Mouse (Mus musculus): ENCODE measurements at regions not wholly inside any gene's neighbourhood (a gene's known extent, or its start where the extent isn't known, plus 50 kb on each side); places are given as distances from the start of the nearest gene placed in this dataset.

DNA sequence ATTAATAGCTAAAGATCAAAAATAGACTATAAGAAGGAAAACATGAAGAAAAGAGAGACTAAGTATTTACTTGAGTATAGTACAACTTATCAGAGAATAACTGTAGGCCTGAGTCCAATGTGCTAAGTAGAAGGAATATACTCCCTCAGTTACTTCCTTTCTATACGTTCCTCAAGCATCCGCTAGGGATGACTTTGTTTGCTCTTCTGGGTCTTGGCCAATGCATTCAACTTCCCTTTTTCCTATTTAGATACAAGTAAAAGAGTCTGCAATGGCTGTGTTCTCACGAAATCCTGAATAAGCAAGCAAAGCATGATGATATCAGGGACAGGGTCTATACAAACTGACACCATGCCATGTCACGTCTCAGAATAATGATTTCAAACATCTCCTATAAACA is 135.3 kb upstream of the Klf6 start:
- H3K4me3 ChIP-seq (ENCODE audit: low read depth, low read length) = no peak overlapping the region
- TF ChIP-seq CTCF (IDR thresholded peaks at IDR 0.05; ENCODE audit: low read depth) = no peak
- no peaks in the 10 kb centered on the region for H3K9me3 ChIP-seq (ENCODE audit: low read depth, low read length)
- WGBS = 66% methylated on average over 4 of the region's 4 CpGs
- H3K36me3 ChIP-seq (ENCODE audit: insufficient read depth) = no peaks in the 10 kb centered on the region
- no peak overlapping the region for H3K9ac ChIP-seq
- H3K4me2 ChIP-seq = no peak overlapping the region
- no peaks in the 10 kb centered on the region for H3K27me3 ChIP-seq (ENCODE audit: insufficient read depth, low read length)
- DNase-seq (peak; percentile 24), ATAC-seq (ENCODE audit: insufficient read depth) (no peak)
- no peaks in the 10 kb centered on the region for H3K4me1 ChIP-seq (ENCODE audit: insufficient read depth)
- no peak overlapping the region for H3K27ac ChIP-seq (ENCODE audit: low read depth)

DNA sequence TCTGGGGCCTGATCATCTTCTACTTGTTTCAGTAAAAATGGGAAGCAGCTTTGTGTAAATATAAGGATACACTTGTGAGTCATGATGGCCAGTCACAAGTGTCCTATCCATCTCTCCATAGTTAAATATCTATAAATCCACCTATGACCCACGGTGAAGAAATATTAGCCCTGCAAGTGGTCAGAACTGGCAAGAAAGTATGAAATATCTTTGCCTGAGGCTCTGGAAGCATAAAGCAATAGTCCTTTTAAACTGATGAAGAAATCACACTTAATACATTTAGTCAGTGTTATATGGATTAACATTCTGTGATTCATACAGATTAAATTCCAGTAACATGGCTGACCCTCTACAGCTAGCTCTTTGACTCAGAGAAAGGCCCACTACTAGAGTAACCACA is 134.8 kb upstream of the Klf6 start:
- Histone ChIP-seq H3K36me3 (ENCODE audit: insufficient read depth) (no peaks in the 10 kb centered on the region), H3K4me3 (ENCODE audit: low read depth, low read length) (no peak overlapping the region), H3K9ac (no peak overlapping the region), H3K9me3 (ENCODE audit: low read depth, low read length) (no peaks in the 10 kb centered on the region), H3K27me3 (ENCODE audit: insufficient read depth, low read length) (no peaks in the 10 kb centered on the region), H3K4me1 (ENCODE audit: insufficient read depth) (no peaks in the 10 kb centered on the region), H3K4me2 (no peak overlapping the region), H3K27ac (ENCODE audit: low read depth) (no peak overlapping the region)
- WGBS = 80% methylated on average over 1 of the region's 1 CpGs
- DNase-seq = no peak
- no peak for ATAC-seq (ENCODE audit: insufficient read depth)
- no peak for TF ChIP-seq CTCF (IDR thresholded peaks at IDR 0.05; ENCODE audit: low read depth)

DNA sequence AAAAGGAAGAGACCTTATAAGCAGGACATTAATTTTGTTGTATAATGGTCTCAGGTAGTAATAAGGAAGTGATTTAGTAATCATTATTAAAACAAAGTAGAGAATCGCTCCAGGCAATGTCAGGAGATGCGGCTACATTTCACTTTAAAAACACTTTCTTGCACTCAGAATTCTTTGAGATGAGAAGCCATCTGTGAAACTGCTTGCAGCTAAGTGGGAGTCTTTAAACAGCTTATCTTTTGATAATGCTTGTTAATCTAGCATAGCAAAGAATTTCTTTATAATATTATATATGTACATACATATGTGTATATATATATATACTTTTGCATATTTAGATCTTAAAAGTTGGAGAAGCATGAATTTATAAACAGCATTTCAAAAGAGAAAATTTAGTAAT is 133.1 kb upstream of the Klf6 start:
- ATAC-seq (ENCODE audit: insufficient read depth) (no peak), DNase-seq (no peak)
- no peak overlapping the region for H3K4me3 ChIP-seq (ENCODE audit: low read depth, low read length)
- no peaks in the 10 kb centered on the region for H3K4me1 ChIP-seq (ENCODE audit: insufficient read depth)
- H3K4me2 ChIP-seq = no peak overlapping the region
- no peak for TF ChIP-seq CTCF (IDR thresholded peaks at IDR 0.05; ENCODE audit: low read depth)
- no peaks in the 10 kb centered on the region for H3K27me3 ChIP-seq (ENCODE audit: insufficient read depth, low read length)
- no peaks in the 10 kb centered on the region for H3K9me3 ChIP-seq (ENCODE audit: low read depth, low read length)
- no peaks in the 10 kb centered on the region for H3K36me3 ChIP-seq (ENCODE audit: insufficient read depth)
- 90% methylated on average over 2 of the region's 2 CpGs for WGBS
- no peak overlapping the region for H3K27ac ChIP-seq (ENCODE audit: low read depth)
- no peak overlapping the region for H3K9ac ChIP-seq

DNA sequence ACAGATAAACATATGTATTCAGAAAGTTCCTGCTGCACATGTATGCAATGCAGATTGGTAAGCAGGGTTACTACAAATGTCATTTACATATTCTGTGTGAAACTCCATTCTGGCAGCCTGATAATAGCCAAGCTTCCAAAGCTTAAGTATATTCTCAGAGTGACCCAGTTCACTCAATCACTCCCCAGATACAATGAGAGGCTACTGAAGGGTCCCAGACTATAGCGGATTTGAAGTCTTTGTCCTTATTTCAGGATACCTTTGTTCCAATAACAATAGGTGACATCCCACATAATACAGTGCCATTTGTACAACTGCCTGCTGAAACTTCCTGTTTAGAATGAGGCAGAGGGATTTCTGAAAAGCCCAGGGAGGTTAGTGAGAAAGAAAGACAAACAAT is 132.5 kb upstream of the Klf6 start:
- DNase-seq (no peak), ATAC-seq (ENCODE audit: insufficient read depth) (no peak)
- no peak for TF ChIP-seq CTCF (IDR thresholded peaks at IDR 0.05; ENCODE audit: low read depth)
- Histone ChIP-seq H3K9me3 (ENCODE audit: low read depth, low read length) (no peaks in the 10 kb centered on the region), H3K4me3 (ENCODE audit: low read depth, low read length) (no peak overlapping the region), H3K36me3 (ENCODE audit: insufficient read depth) (no peaks in the 10 kb centered on the region), H3K9ac (no peak overlapping the region), H3K27ac (ENCODE audit: low read depth) (no peak overlapping the region), H3K27me3 (ENCODE audit: insufficient read depth, low read length) (no peaks in the 10 kb centered on the region), H3K4me1 (ENCODE audit: insufficient read depth) (no peaks in the 10 kb centered on the region), H3K4me2 (no peak overlapping the region)
- WGBS = 74% methylated on average over 1 of the region's 1 CpGs

DNA sequence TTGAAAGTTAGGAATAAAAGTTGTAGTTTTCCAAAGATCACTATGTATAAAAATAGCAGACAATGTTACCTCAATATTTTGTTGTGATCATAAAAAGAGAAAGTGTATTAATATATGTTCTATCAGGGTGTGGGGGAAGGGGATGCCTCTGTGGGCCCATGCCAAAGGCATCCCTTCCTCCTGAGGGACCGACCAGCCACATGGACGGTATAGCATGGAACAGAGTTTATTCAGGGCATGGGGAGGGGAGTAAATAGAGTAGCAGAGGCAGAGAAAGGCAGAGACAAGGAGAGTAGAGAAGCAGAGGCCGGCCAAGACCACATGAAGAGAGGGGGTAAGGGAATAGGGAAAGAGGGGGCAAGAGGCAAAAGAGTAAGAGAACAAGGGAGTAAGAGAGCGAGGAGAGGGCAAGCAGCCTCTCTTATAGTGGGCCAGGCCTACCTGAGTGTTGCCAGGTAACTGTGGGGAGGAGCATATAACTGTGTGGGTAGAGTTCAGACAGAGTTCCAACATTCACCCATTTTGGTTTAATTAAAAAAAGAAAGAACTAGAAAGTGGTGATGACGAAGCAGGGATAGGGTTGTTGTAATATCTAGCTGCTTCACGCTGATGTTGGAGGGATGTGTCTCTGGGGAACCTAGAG is 131.7 kb upstream of the Klf6 start:
- H3K27me3 ChIP-seq (ENCODE audit: insufficient read depth, low read length) = no peaks in the 10 kb centered on the region
- no peak overlapping the region for H3K9ac ChIP-seq
- H3K4me2 ChIP-seq = no peak overlapping the region
- H3K27ac ChIP-seq (ENCODE audit: low read depth) = no peak overlapping the region
- no peak for ATAC-seq (ENCODE audit: insufficient read depth)
- H3K4me3 ChIP-seq (ENCODE audit: low read depth, low read length) = no peak overlapping the region
- no peak for DNase-seq
- no peaks in the 10 kb centered on the region for H3K9me3 ChIP-seq (ENCODE audit: low read depth, low read length)
- no peak for TF ChIP-seq CTCF (IDR thresholded peaks at IDR 0.05; ENCODE audit: low read depth)
- WGBS = 78% methylated on average over 6 of the region's 6 CpGs
- H3K4me1 ChIP-seq (ENCODE audit: insufficient read depth) = no peaks in the 10 kb centered on the region
- H3K36me3 ChIP-seq (ENCODE audit: insufficient read depth) = no peaks in the 10 kb centered on the region

DNA sequence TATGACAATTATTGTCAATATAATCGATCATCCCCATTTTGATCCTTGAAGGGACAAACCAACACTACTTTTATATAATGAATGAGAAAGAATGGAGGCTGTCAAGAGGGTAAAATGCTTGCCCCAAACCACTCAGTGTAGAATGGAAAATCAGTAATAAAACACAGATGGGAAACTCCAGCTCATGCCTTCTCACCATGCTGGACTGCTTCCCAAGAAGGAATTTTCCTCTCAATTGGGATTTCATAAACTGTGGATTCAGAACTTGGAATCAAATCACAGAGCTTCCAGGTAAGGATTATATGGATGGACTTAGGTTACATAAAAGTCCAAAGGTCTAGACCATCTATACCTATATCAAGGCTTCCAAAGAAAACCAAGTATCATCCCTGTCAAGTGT is 129.1 kb upstream of the Klf6 start:
- Histone ChIP-seq H3K27ac (ENCODE audit: low read depth) (no peak overlapping the region), H3K4me1 (ENCODE audit: insufficient read depth) (no peaks in the 10 kb centered on the region), H3K9me3 (ENCODE audit: low read depth, low read length) (no peaks in the 10 kb centered on the region), H3K36me3 (ENCODE audit: insufficient read depth) (no peaks in the 10 kb centered on the region), H3K9ac (no peak overlapping the region), H3K4me2 (no peak overlapping the region), H3K27me3 (ENCODE audit: insufficient read depth, low read length) (no peaks in the 10 kb centered on the region), H3K4me3 (ENCODE audit: low read depth, low read length) (no peak overlapping the region)
- no peak for DNase-seq
- 84% methylated on average over 1 of the region's 1 CpGs for WGBS
- ATAC-seq (ENCODE audit: insufficient read depth) = no peak
- no peak for TF ChIP-seq CTCF (IDR thresholded peaks at IDR 0.05; ENCODE audit: low read depth)

DNA sequence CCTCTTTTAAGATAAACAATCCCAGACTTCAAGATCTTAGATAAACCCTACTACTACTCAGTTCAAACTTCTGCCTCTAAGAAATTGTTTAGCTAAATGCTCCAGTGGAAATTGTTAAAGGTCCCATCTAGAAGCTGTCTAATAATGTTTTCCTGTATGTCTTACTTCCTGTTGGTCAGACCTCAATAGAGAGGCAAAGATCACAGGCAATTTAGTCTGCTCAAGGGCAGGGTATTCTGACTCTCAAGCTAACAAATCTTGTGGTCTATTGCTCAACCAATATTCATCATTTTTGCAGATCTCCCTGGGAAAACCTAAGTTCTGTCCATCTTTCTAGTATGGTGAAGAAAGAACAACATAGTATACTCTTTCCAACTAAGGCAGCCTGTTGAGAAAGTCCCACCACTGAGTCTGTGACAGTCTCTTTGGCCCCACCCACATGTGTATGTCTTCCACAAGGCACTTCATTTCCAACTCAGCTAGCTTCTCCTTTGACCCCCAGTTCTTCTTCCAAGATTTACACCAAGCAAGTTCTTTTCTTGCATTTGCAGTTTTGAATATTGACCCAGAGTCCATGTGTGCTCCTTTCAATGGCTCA is 126.2 kb upstream of the Klf6 start:
- no peaks in the 10 kb centered on the region for H3K9me3 ChIP-seq (ENCODE audit: low read depth, low read length)
- H3K27ac ChIP-seq (ENCODE audit: low read depth) = no peak overlapping the region
- no peaks in the 10 kb centered on the region for H3K36me3 ChIP-seq (ENCODE audit: insufficient read depth)
- no peaks in the 10 kb centered on the region for H3K4me1 ChIP-seq (ENCODE audit: insufficient read depth)
- no peaks in the 10 kb centered on the region for H3K27me3 ChIP-seq (ENCODE audit: insufficient read depth, low read length)
- no peak overlapping the region for H3K9ac ChIP-seq
- ATAC-seq (ENCODE audit: insufficient read depth) (no peak), DNase-seq (peak; percentile 16)
- H3K4me3 ChIP-seq (ENCODE audit: low read depth, low read length) = no peak overlapping the region
- no peak for TF ChIP-seq CTCF (IDR thresholded peaks at IDR 0.05; ENCODE audit: low read depth)
- no peak overlapping the region for H3K4me2 ChIP-seq

All from lung, embryonic 14.5 days (tissue).